Mouse (Mus musculus): ENCODE data around the gene Dennd2c.

The Dennd2c gene

GRCm38 (mm10) chr3:103159232-103159900 is 57.0 kb downstream of the Dennd2c start:
- peaks cover 5% of the 10 kb centered on the region; the same call in 1 of the 2 replicates for H3K4me1 ChIP-seq (replicated peaks; ENCODE audit: low read depth, low read length)
- H3K27me3 ChIP-seq (ENCODE audit: insufficient read depth, low read length), result no peaks in the 10 kb centered on the region
- no peak overlapping the region for H3K4me3 ChIP-seq (replicated peaks; ENCODE audit: low read length)
- TF ChIP-seq CTCF (conservative IDR thresholded peaks at IDR 0.05; ENCODE audit: low read length) (no peak), NANOG (IDR thresholded peaks at IDR 0.05; ENCODE audit: borderline replicate concordance, low read length) (no peak), POU5F1 (IDR thresholded peaks at IDR 0.05; ENCODE audit: borderline replicate concordance, low read length) (no peak)
- H3K36me3 ChIP-seq (ENCODE audit: insufficient read depth, low read length), result peaks cover 98% of the 10 kb centered on the region
- H3K9me3 ChIP-seq (ENCODE audit: low read length), result no peaks in the 10 kb centered on the region

GRCm38 (mm10) chr3:103169771-103170170 is 67.4 kb downstream of the Dennd2c start:
- Histone ChIP-seq H3K27me3 (ENCODE audit: insufficient read depth, low read length) (no peaks in the 10 kb centered on the region), H3K36me3 (ENCODE audit: insufficient read depth, low read length) (peaks cover 84% of the 10 kb centered on the region), H3K4me1 (replicated peaks; ENCODE audit: low read depth, low read length) (peaks cover 45% of the 10 kb centered on the region), H3K9me3 (ENCODE audit: low read length) (no peaks in the 10 kb centered on the region), H3K4me3 (replicated peaks; ENCODE audit: low read length) (no peak overlapping the region)
- TF ChIP-seq CTCF (conservative IDR thresholded peaks at IDR 0.05; ENCODE audit: low read length) (peak; percentile 75), POU5F1 (IDR thresholded peaks at IDR 0.05; ENCODE audit: borderline replicate concordance, low read length) (no peak), NANOG (IDR thresholded peaks at IDR 0.05; ENCODE audit: borderline replicate concordance, low read length) (no peak)

- Histone ChIP-seq H3K4me3 (replicated peaks; ENCODE audit: low read length) (peak within 1 kb of the TSS; percentile 95), H3K36me3 (ENCODE audit: insufficient read depth, low read length) (peaks cover 84% of the 10 kb centered on the region), H3K4me1 (replicated peaks; ENCODE audit: low read depth, low read length) (peaks cover 48% of the 10 kb centered on the region), H3K9me3 (ENCODE audit: low read length) (no peaks in the 10 kb centered on the region), H3K27me3 (ENCODE audit: insufficient read depth, low read length) (no peaks in the 10 kb centered on the region)
- no peak for TF ChIP-seq CTCF (conservative IDR thresholded peaks at IDR 0.05; ENCODE audit: low read length)
- no peak for TF ChIP-seq NANOG (IDR thresholded peaks at IDR 0.05; ENCODE audit: borderline replicate concordance, low read length)
- TF ChIP-seq POU5F1 (IDR thresholded peaks at IDR 0.05; ENCODE audit: borderline replicate concordance, low read length), result no peak
Observed at GRCm38 (mm10) chr3:103171505-103172267, 69.3 kb downstream of the Dennd2c start, which contains the start of gene Bcas2. Gene Bcas2 (plus strand): TSS chr3:103171655.

GRCm38 (mm10) chr3:103172615-103173014 is 70.2 kb downstream of the Dennd2c start:
- Histone ChIP-seq H3K36me3 (ENCODE audit: insufficient read depth, low read length) (peaks cover 84% of the 10 kb centered on the region), H3K27me3 (ENCODE audit: insufficient read depth, low read length) (no peaks in the 10 kb centered on the region), H3K4me1 (replicated peaks; ENCODE audit: low read depth, low read length) (peaks cover 48% of the 10 kb centered on the region), H3K4me3 (replicated peaks; ENCODE audit: low read length) (peak overlapping the region; percentile 95), H3K9me3 (ENCODE audit: low read length) (no peaks in the 10 kb centered on the region)
- no peak for TF ChIP-seq CTCF (conservative IDR thresholded peaks at IDR 0.05; ENCODE audit: low read length)
- TF ChIP-seq POU5F1 (IDR thresholded peaks at IDR 0.05; ENCODE audit: borderline replicate concordance, low read length), result no peak
- TF ChIP-seq NANOG (IDR thresholded peaks at IDR 0.05; ENCODE audit: borderline replicate concordance, low read length), result no peak

DNA sequence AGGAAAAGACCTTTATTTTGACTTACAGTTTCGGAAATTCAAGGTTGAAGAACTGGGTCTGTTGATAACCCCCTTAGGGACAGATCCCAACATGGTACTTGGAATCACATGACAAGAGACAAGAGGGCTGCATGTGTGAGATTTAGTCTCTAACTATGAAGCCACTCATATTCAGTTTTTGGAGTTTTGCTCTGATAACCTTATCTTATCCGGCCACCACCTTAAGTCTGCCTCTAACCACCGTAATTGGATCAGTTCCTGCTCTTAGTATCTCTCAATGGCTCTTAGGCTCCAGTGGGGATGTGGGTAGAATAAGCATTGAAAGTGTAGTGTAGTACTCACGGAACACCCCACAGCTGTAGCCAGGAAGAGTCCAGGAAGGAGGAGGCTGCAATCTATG is 74.3 kb downstream of the Dennd2c start:
- no peak for TF ChIP-seq CTCF (conservative IDR thresholded peaks at IDR 0.05; ENCODE audit: low read length)
- no peaks in the 10 kb centered on the region for H3K9me3 ChIP-seq (ENCODE audit: low read length)
- H3K4me1 ChIP-seq (replicated peaks; ENCODE audit: low read depth, low read length), result peaks cover 25% of the 10 kb centered on the region
- no peaks in the 10 kb centered on the region for H3K27me3 ChIP-seq (ENCODE audit: insufficient read depth, low read length)
- peaks cover 73% of the 10 kb centered on the region for H3K36me3 ChIP-seq (ENCODE audit: insufficient read depth, low read length)
- H3K4me3 ChIP-seq (replicated peaks; ENCODE audit: low read length), result no peak overlapping the region

DNA sequence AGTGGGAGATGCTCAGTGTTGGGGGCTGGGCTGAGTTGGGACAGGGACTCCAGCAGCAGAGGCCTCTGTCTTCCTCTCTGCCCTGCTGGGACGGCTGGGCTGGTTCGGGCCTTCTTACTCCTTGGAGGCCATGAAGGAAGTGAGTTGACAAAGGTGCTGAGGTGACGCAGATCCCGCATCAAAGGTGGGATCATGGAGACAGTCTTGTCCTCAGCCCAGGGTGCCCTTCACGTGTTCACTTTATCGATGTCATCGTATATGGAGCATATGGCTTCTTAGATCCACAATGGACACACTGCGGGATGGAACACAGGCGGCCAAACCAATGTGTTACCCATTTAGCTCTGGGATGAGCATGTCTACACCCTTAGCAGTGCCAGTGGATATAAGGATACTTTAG is 77.1 kb downstream of the Dennd2c start:
- Histone ChIP-seq H3K4me1 (replicated peaks; ENCODE audit: low read depth, low read length) (peaks cover 17% of the 10 kb centered on the region), H3K36me3 (ENCODE audit: insufficient read depth, low read length) (peaks cover 52% of the 10 kb centered on the region), H3K4me3 (replicated peaks; ENCODE audit: low read length) (no peak overlapping the region), H3K9me3 (ENCODE audit: low read length) (no peaks in the 10 kb centered on the region), H3K27me3 (ENCODE audit: insufficient read depth, low read length) (no peaks in the 10 kb centered on the region)
- TF ChIP-seq NANOG (IDR thresholded peaks at IDR 0.05; ENCODE audit: borderline replicate concordance, low read length), result no peak
- TF ChIP-seq CTCF (conservative IDR thresholded peaks at IDR 0.05; ENCODE audit: low read length), result no peak
- TF ChIP-seq POU5F1 (IDR thresholded peaks at IDR 0.05; ENCODE audit: borderline replicate concordance, low read length), result no peak

- TF ChIP-seq NANOG (IDR thresholded peaks at IDR 0.05; ENCODE audit: borderline replicate concordance, low read length) (no peak), CTCF (conservative IDR thresholded peaks at IDR 0.05; ENCODE audit: low read length) (peak; percentile 39), POU5F1 (IDR thresholded peaks at IDR 0.05; ENCODE audit: borderline replicate concordance, low read length) (no peak)
- Histone ChIP-seq H3K4me1 (replicated peaks; ENCODE audit: low read depth, low read length) (peaks cover 14% of the 10 kb centered on the region), H3K4me3 (replicated peaks; ENCODE audit: low read length) (no peak overlapping the region), H3K27me3 (ENCODE audit: insufficient read depth, low read length) (no peaks in the 10 kb centered on the region), H3K36me3 (ENCODE audit: insufficient read depth, low read length) (peaks cover 36% of the 10 kb centered on the region), H3K9me3 (ENCODE audit: low read length) (no peaks in the 10 kb centered on the region)
Observed at GRCm38 (mm10) chr3:103181171-103181570, 78.8 kb downstream of the Dennd2c start.

DNA sequence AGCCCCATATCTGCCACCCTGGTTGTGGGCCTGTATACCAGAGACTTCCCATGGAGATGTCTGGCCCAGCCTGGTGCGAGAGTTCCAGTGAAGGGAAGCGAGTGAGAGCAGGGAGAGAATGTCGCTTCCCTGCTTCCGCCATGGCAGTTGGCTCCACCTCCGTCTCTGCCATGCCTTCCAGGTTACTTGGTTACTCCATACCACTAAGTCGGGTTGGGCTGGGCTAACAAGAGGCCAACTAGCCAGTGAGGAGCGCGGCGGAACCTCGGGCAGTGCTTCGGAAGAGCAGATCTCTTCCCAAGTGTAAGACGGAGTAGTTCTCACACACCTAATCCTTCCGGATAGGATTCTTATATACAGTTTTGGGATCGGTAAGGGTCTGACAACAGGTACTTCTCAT is 80.4 kb downstream of the Dennd2c start:
- Histone ChIP-seq H3K36me3 (ENCODE audit: insufficient read depth, low read length) (peaks cover 19% of the 10 kb centered on the region), H3K4me3 (replicated peaks; ENCODE audit: low read length) (peak overlapping the region; percentile 60), H3K9me3 (ENCODE audit: low read length) (no peaks in the 10 kb centered on the region), H3K27me3 (ENCODE audit: insufficient read depth, low read length) (no peaks in the 10 kb centered on the region), H3K4me1 (replicated peaks; ENCODE audit: low read depth, low read length) (peaks cover 13% of the 10 kb centered on the region)
- no peak for TF ChIP-seq CTCF (conservative IDR thresholded peaks at IDR 0.05; ENCODE audit: low read length)
- TF ChIP-seq POU5F1 (IDR thresholded peaks at IDR 0.05; ENCODE audit: borderline replicate concordance, low read length), result no peak
- TF ChIP-seq NANOG (IDR thresholded peaks at IDR 0.05; ENCODE audit: borderline replicate concordance, low read length), result no peak

Measured in E14TG2a.4 (cell line).